15 mouse cellular contexts compared by ENCODE assay signal in genomic region chr4:154358816-154359215, GRCm38 (mm10). TPM values are rescaled to one million over a fixed set of nuclear protein-coding genes. Genes with fewer than 3 reads are reported as not detected.
DNase-seq lines count a peak whose midpoint lies in the region; ATAC-seq and TF ChIP-seq lines count a peak whose summit lies in the region.
"Had no signal": no experiment of that assay in that cellular context is flagged by ENCODE, and none has a peak within 500 bp of the region (broad histone marks: within the 10 kb centered on the region; RNA-seq: fewer than 3 reads in every experiment).

No protein-coding gene starts in this region.

- no peak overlapping the region for H3K4me3 ChIP-seq in lung, adult 2 months (replicated peaks; ENCODE audit: extremely low read depth, low read depth, low read length)
- no peak overlapping the region for H3K4me3 ChIP-seq in heart, embryonic 15.5 days
- H3K4me3 ChIP-seq in lung, embryonic 14.5 days (ENCODE audit: low read depth, low read length) = no peak overlapping the region
- H3K4me3 ChIP-seq in stomach, embryonic 15.5 days (replicated peaks) = no peak overlapping the region
- no peak overlapping the region for H3K4me3 ChIP-seq in kidney, embryonic 15.5 days (replicated peaks)
- H3K4me3 ChIP-seq: hindbrain, embryonic 15.5 days had no signal

- no peak overlapping the region for H3K4me2 ChIP-seq in heart, embryonic 15.5 days
- H3K4me2 ChIP-seq in lung, embryonic 14.5 days = 0 out of 2 replicates have a peak overlapping the region, but pooled peaks have one; percentile 20
- H3K4me2 ChIP-seq in stomach, embryonic 15.5 days = peak overlapping the region; percentile 24
- H3K4me2 ChIP-seq in kidney, embryonic 15.5 days = no peak overlapping the region
- H3K4me2 ChIP-seq: hindbrain, embryonic 15.5 days had no signal

- no peaks in the 10 kb centered on the region for H3K36me3 ChIP-seq in heart, embryonic 15.5 days
- no peaks in the 10 kb centered on the region for H3K36me3 ChIP-seq in lung, embryonic 14.5 days (ENCODE audit: insufficient read depth)
- no peaks in the 10 kb centered on the region for H3K36me3 ChIP-seq in stomach, embryonic 15.5 days
- no peaks in the 10 kb centered on the region for H3K36me3 ChIP-seq in kidney, embryonic 15.5 days
- H3K36me3 ChIP-seq: hindbrain, embryonic 15.5 days had no signal

- peaks cover 4% of the 10 kb centered on the region for H3K4me1 ChIP-seq in lung, adult 2 months (ENCODE audit: control insufficient read depth, insufficient read depth, low read length)
- H3K4me1 ChIP-seq in heart, embryonic 15.5 days (replicated peaks) = peaks cover 32% of the 10 kb centered on the region
- peaks cover 9% of the 10 kb centered on the region for H3K4me1 ChIP-seq in lung, embryonic 14.5 days (ENCODE audit: insufficient read depth)
- H3K4me1 ChIP-seq in stomach, embryonic 15.5 days = peaks cover 8% of the 10 kb centered on the region; the same call in 1 of the 2 replicates
- H3K4me1 ChIP-seq in kidney, embryonic 15.5 days = peaks cover 15% of the 10 kb centered on the region; the same call in 1 of the 2 replicates
- H3K4me1 ChIP-seq: hindbrain, embryonic 15.5 days had no signal

- H3K9ac ChIP-seq in heart, embryonic 15.5 days = no peak overlapping the region
- H3K9ac ChIP-seq in lung, embryonic 14.5 days = no peak overlapping the region
- no peak overlapping the region for H3K9ac ChIP-seq in stomach, embryonic 15.5 days
- no peak overlapping the region for H3K9ac ChIP-seq in kidney, embryonic 15.5 days
- H3K9ac ChIP-seq: hindbrain, embryonic 15.5 days had no signal

- H3K9me3 ChIP-seq in heart, embryonic 15.5 days (replicated peaks) = no peaks in the 10 kb centered on the region
- H3K9me3 ChIP-seq in lung, embryonic 14.5 days (ENCODE audit: low read depth, low read length) = no peaks in the 10 kb centered on the region
- no peaks in the 10 kb centered on the region for H3K9me3 ChIP-seq in stomach, embryonic 15.5 days
- H3K9me3 ChIP-seq in kidney, embryonic 15.5 days (replicated peaks) = no peaks in the 10 kb centered on the region
- H3K9me3 ChIP-seq: hindbrain, embryonic 15.5 days had no signal

- DNase-seq in lung, adult 2 months = peak; percentile 28
- no peak for DNase-seq in lung, postnatal 14 days
- peak; percentile 48 for DNase-seq in lung, embryonic 14.5 days
- DNase-seq in gastrocnemius, adult 18-20 months (ENCODE audit: low spot score) = no peak
- DNase-seq: cerebellum, adult 18-20 months; gastrocnemius, postnatal 14 days; kidney, postnatal 25 days; right cerebral cortex, adult 18-20 months had no signal

- H3K27me3 ChIP-seq in heart, embryonic 15.5 days = peaks cover 9% of the 10 kb centered on the region; the same call in 1 of the 2 replicates
- H3K27me3 ChIP-seq in lung, embryonic 14.5 days (ENCODE audit: insufficient read depth, low read length) = no peaks in the 10 kb centered on the region
- H3K27me3 ChIP-seq in stomach, embryonic 15.5 days (replicated peaks) = 0 out of 2 replicates have a peak, but pooled peaks cover 2% of the 10 kb centered on the region
- H3K27me3 ChIP-seq in kidney, embryonic 15.5 days = peaks cover 86% of the 10 kb centered on the region

- 56% methylated on average over 11 of the region's 11 CpGs for WGBS in lung, adult 2 months
- WGBS in heart, embryonic 15.5 days = 44% methylated on average over 11 of the region's 11 CpGs
- WGBS in lung, embryonic 14.5 days = 34% methylated on average over 11 of the region's 11 CpGs
- WGBS in stomach, embryonic 15.5 days = 47% methylated on average over 11 of the region's 11 CpGs
- WGBS in kidney, embryonic 15.5 days = 51% methylated on average over 11 of the region's 11 CpGs

- H3K27ac ChIP-seq in heart, embryonic 15.5 days = peak overlapping the region; percentile 81
- peak overlapping the region; percentile 85 for H3K27ac ChIP-seq in lung, embryonic 14.5 days (ENCODE audit: low read depth)
- H3K27ac ChIP-seq in stomach, embryonic 15.5 days = peak overlapping the region; percentile 86
- no peak overlapping the region for H3K27ac ChIP-seq in kidney, embryonic 15.5 days
- H3K27ac ChIP-seq: hindbrain, embryonic 15.5 days had no signal

- no peak for TF ChIP-seq CTCF in lung, adult 2 months (IDR thresholded peaks at IDR 0.05; ENCODE audit: insufficient read depth, low read length)
- TF ChIP-seq CTCF in lung, embryonic 14.5 days (IDR thresholded peaks at IDR 0.05; ENCODE audit: low read depth) = no peak

- no peak for TF ChIP-seq POLR2A in lung, adult 2 months (IDR thresholded peaks at IDR 0.05; ENCODE audit: borderline replicate concordance, extremely low read depth, low read depth, low read length)

- no peak for ATAC-seq in heart, embryonic 15.5 days (replicated peaks; ENCODE audit: insufficient number of reproducible peaks, insufficient read depth, low FRiP score, low read depth)
- peak; percentile 64 for ATAC-seq in lung, embryonic 14.5 days (ENCODE audit: insufficient read depth)
- ATAC-seq in stomach, embryonic 15.5 days (ENCODE audit: insufficient read depth, low FRiP score, low read depth) = no peak
- ATAC-seq in kidney, embryonic 15.5 days (replicated peaks; ENCODE audit: low FRiP score) = no peak

RNA-seq across cellular contexts. Expression of gene B230104I21Rik, which starts 22.9 kb away (rescaled TPM):
- polyA plus RNA-seq in lung, adult 2 months (2012; rRNA removed) = not detected in 2 replicates
- polyA plus RNA-seq in heart, embryonic 15.5 days (2015; fragmentation: Nextera tagmentation; extraction: Ambion mirVana) = not detected in 2 replicates
- not detected in 2 replicates for polyA plus RNA-seq in lung, embryonic 14.5 days (2014; fragmentation: Nextera tagmentation; extraction: Ambion mirVana)
- polyA plus RNA-seq in stomach, embryonic 15.5 days (2015; fragmentation: Nextera tagmentation; extraction: Ambion mirVana) = not detected in 2 replicates
- not detected for total RNA-seq in gastrocnemius, adult 18-20 months (2021)
- polyA plus RNA-seq in kidney, embryonic 15.5 days (2015; fragmentation: Nextera tagmentation; extraction: Ambion mirVana) = not detected in 2 replicates
- total RNA-seq: gastrocnemius, postnatal 14 days; liver, adult 2 months; megakaryocyte, adult 5-6 weeks had no signal
- polyA plus RNA-seq: forebrain, embryonic 11.5 days; hindbrain, embryonic 15.5 days; liver, adult 2 months had no signal

RNA-seq across cellular contexts. Expression of gene Arhgef16, which starts 57.3 kb away (rescaled TPM):
- 15.1 and 18.0 TPM in 2 replicates for polyA plus RNA-seq in lung, adult 2 months (2012; rRNA removed)
- 1.8 and 5.7 TPM in 2 replicates for polyA plus RNA-seq in heart, embryonic 15.5 days (2015; fragmentation: Nextera tagmentation; extraction: Ambion mirVana)
- polyA plus RNA-seq in lung, embryonic 14.5 days (2014; fragmentation: Nextera tagmentation; extraction: Ambion mirVana) = 15.4 and 16.2 TPM in 2 replicates
- 35.9 and 44.0 TPM in 2 replicates for polyA plus RNA-seq in stomach, embryonic 15.5 days (2015; fragmentation: Nextera tagmentation; extraction: Ambion mirVana)
- total RNA-seq in gastrocnemius, adult 18-20 months (2021) = under 1 TPM; 0.09 to 0.26 TPM
- polyA plus RNA-seq in kidney, embryonic 15.5 days (2015; fragmentation: Nextera tagmentation; extraction: Ambion mirVana) = 32.2 and 34.2 TPM in 2 replicates
- total RNA-seq: megakaryocyte, adult 5-6 weeks had no signal

Comparison
In these comparisons a context has a peak if more than half of its experiments do, and no peak if none do; other contexts are left out.
1. DNase-seq: peak in lung, adult 2 months (single experiment) and lung, embryonic 14.5 days (single experiment); none in lung, postnatal 14 days (single experiment) and gastrocnemius, adult 18-20 months (single experiment).
2. H3K4me2 ChIP-seq: peak in lung, embryonic 14.5 days (single experiment) and stomach, embryonic 15.5 days (single experiment); none in heart, embryonic 15.5 days (single experiment) and kidney, embryonic 15.5 days (single experiment).